Mouse (Mus musculus) liver, postnatal 0 days (tissue): ENCODE data around the gene Csf2rb. TPM values are rescaled to one million over a fixed set of nuclear protein-coding genes. Genes with fewer than 3 reads are reported as not detected.
A peak's percentile ranks its signal among the peaks of the same experiment; 100 is the strongest.

Experiments
- ATAC-seq: fragments of 200-750 bp; cut with Nextera tagmentation; 2 replicates; pipeline ENCODE4 v1.8.0; 2017; ENCODE audit warnings: mild to moderate bottlenecking, moderate library complexity
- DNase-seq: peaks from one replicate; pipeline ENCODE4 v3.0.0-alpha.2; 2016
- H3K27ac ChIP-seq: fragments of 300-500 bp; sonication (generic); 2 replicates; pipeline ENCODE4 v1.5.1; 2014; ENCODE audit warnings: antibody characterized with exemption, moderate library complexity, mild to moderate bottlenecking, low read depth
- H3K27me3 ChIP-seq: fragments of 300-500 bp; sonication (generic); 2 replicates; pipeline ENCODE4 v1.6.1; 2014; ENCODE audit warnings: low read length, control low read depth, mixed read lengths; ENCODE audit not compliant: insufficient read depth
- H3K36me3 ChIP-seq: fragments of 300-500 bp; sonication (generic); replicated peaks from 2 replicates; pipeline ENCODE4 v1.6.1; 2014; ENCODE audit warnings: mild to moderate bottlenecking, control low read depth, low read length, moderate library complexity, mixed read lengths; ENCODE audit not compliant: insufficient read depth
- H3K4me1 ChIP-seq: fragments of 300-500 bp; sonication (generic); 2 replicates; pipeline ENCODE4 v1.6.1; 2014; ENCODE audit warnings: antibody characterized with exemption, mild to moderate bottlenecking, control low read depth; ENCODE audit not compliant: insufficient read depth
- H3K4me2 ChIP-seq: fragments of 300-500 bp; sonication (generic); 2 replicates; pipeline ENCODE4 v1.6.1; 2014; ENCODE audit warnings: low read depth, mild to moderate bottlenecking, low read length, moderate library complexity, mixed read lengths
- H3K4me3 ChIP-seq: fragments of 300-500 bp; sonication (generic); 2 replicates; pipeline ENCODE4 v1.5.1; 2014; ENCODE audit warnings: low read depth, low read length
- H3K9ac ChIP-seq: fragments of 300-500 bp; sonication (generic); replicated peaks from 2 replicates; pipeline ENCODE4 v1.6.1; 2014; ENCODE audit warnings: mild to moderate bottlenecking, moderate library complexity
- H3K9me3 ChIP-seq: fragments of 300-500 bp; sonication (generic); 2 replicates; pipeline ENCODE4 v1.6.1; 2016; ENCODE audit warnings: mild to moderate bottlenecking, control low read depth, low read length, mixed read lengths
- CTCF ChIP-seq: sonication (generic); IDR thresholded peaks from 2 replicates; pipeline ENCODE4 v1.5.1; 2016; ENCODE audit warnings: antibody characterized with exemption, low read depth
- EP300 ChIP-seq: IDR thresholded peaks from 2 replicates; pipeline ENCODE4 v1.6.1; 2016; ENCODE audit warnings: antibody characterized with exemption, low read depth, mild to moderate bottlenecking
- WGBS: fragments of 180-500 bp; shearing (Covaris S2); extraction: QIAGEN DNeasy Blood & Tissue Kit; methylation state at CpG from one replicate; pipeline ENCODE4 v1.1.7; 2014; ENCODE audit not compliant: insufficient replicate concordance; 5-methylcytosine and 5-hydroxymethylcytosine counted together
- polyA plus RNA-seq: library from polyadenylated mRNA; unstranded; fragments of >200 nt; fragmentation: Nextera tagmentation; extraction: Ambion mirVana; gene quantifications from 2 replicates; pipeline ENCODE4 v1.2.1, GENCODE M21; 2015

Csf2rb gene
- polyA plus RNA-seq, 1 experiment from 2014 or later, result 9.6 TPM

DNA sequence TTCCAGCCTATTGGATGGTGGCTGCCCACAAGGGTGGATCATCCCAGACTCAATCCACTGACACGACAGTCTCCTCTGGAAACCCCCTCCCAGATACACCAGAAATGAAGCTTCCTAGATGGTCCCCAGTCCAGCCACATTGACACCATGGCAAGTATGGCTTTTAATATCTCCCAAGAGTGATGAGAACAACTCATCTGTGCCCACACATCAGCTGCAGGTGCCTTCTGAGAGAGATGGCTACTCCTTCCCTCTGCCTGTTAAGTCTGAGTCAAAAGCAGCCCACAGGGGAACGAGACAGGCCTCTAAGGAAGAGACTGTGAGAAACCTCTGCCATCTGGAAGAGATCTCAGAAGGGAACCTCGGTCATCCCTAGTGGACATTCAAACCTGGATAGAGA lies 42.3 kb downstream of the Csf2rb start:
- DNase-seq (no peak), ATAC-seq (no peak)
- peaks cover 21% of the 10 kb centered on the region; the same call in 1 of the 2 replicates for H3K4me1 ChIP-seq
- no peak for TF ChIP-seq EP300
- no peak for TF ChIP-seq CTCF
- H3K4me3 ChIP-seq, result no peak overlapping the region
- H3K9ac ChIP-seq, result no peak overlapping the region
- no peaks in the 10 kb centered on the region for H3K9me3 ChIP-seq
- H3K27me3 ChIP-seq, result no peaks in the 10 kb centered on the region
- no peak overlapping the region for H3K4me2 ChIP-seq
- H3K36me3 ChIP-seq, result no peaks in the 10 kb centered on the region
- 57% methylated on average over 3 of the region's 3 CpGs for WGBS
- no peak overlapping the region; the same call in 1 of the 2 replicates for H3K27ac ChIP-seq

GRCm38 (mm10) chr15:78368926-78369346 lies 43.4 kb downstream of the Csf2rb start:
- WGBS, result 2% methylated on average over 8 of the region's 8 CpGs
- Histone ChIP-seq H3K4me1 (peaks cover 21% of the 10 kb centered on the region; the same call in 1 of the 2 replicates), H3K36me3 (no peaks in the 10 kb centered on the region), H3K4me2 (peak overlapping the region; percentile 31; the same call in 1 of the 2 replicates), H3K9me3 (no peaks in the 10 kb centered on the region), H3K9ac (no peak overlapping the region; the same call in 1 of the 2 replicates), H3K4me3 (no peak overlapping the region), H3K27ac (peak overlapping the region; percentile 49; the same call in 1 of the 2 replicates), H3K27me3 (no peaks in the 10 kb centered on the region)
- DNase-seq (peak; percentile 67), ATAC-seq (peak; percentile 95)
- TF ChIP-seq CTCF (peak; percentile 86), EP300 (peak; percentile 75)

DNA sequence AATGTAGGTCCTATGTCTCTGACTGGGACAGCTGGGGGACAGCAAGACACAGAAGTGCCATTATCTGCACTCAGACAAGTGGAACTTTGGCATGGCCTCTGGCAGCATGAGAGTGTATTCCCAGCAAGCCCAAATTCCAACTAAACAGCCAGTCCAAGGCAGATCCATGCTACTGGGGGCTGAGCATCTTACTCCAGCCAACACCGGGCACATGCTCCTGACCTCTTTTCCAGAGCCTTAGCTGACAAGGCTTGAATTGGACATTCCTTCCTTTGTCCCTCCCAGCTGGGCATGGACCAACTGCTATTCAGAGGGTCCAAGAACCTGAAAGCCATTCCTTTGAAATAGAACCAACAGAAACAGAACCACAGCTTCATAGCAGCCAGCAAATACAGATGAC lies 44.1 kb downstream of the Csf2rb start:
- Histone ChIP-seq H3K4me3 (no peak overlapping the region), H3K9me3 (no peaks in the 10 kb centered on the region), H3K27me3 (no peaks in the 10 kb centered on the region), H3K4me2 (no peak overlapping the region), H3K4me1 (peaks cover 21% of the 10 kb centered on the region; the same call in 1 of the 2 replicates), H3K36me3 (no peaks in the 10 kb centered on the region), H3K9ac (no peak overlapping the region), H3K27ac (peak overlapping the region; percentile 49)
- DNase-seq (no peak), ATAC-seq (no peak)
- 70% methylated on average over 1 of the region's 1 CpGs for WGBS
- no peak for TF ChIP-seq EP300
- no peak for TF ChIP-seq CTCF

DNA sequence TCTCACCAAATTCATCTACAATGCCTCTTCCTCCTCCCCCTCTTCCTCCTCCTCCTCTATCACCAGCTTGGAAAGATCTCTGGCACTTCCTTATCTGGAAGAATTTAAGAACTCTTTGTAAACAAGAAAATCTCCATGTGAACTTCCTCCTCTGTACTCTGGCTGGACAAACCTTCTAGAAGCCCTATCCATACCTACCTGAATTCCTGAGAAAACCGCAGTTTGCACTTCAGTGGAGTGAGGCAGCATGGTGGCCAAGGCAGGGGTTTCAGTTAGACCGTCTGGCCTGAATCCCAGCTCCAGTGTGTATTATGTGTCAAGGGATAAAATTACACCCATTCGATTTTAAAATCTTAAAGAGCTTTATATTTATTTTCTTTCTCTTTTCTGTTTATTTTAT lies 47.2 kb downstream of the Csf2rb start:
- no peaks in the 10 kb centered on the region for H3K27me3 ChIP-seq
- no peaks in the 10 kb centered on the region for H3K36me3 ChIP-seq
- peaks cover 18% of the 10 kb centered on the region; the same call in 1 of the 2 replicates for H3K4me1 ChIP-seq
- no peak overlapping the region for H3K9ac ChIP-seq
- no peak overlapping the region for H3K4me2 ChIP-seq
- TF ChIP-seq CTCF (no peak), EP300 (no peak)
- no peak overlapping the region for H3K27ac ChIP-seq
- H3K9me3 ChIP-seq, result no peaks in the 10 kb centered on the region
- no peak overlapping the region for H3K4me3 ChIP-seq
- ATAC-seq (no peak), DNase-seq (no peak)
- 64% methylated on average over 3 of the region's 3 CpGs for WGBS

GRCm38 (mm10) chr15:78374204-78374603 lies 48.7 kb downstream of the Csf2rb start:
- 74% methylated on average over 3 of the region's 3 CpGs for WGBS
- H3K4me3 ChIP-seq, result no peak overlapping the region
- H3K9me3 ChIP-seq, result no peaks in the 10 kb centered on the region
- H3K36me3 ChIP-seq, result no peaks in the 10 kb centered on the region
- no peak overlapping the region for H3K9ac ChIP-seq
- TF ChIP-seq EP300 (no peak), CTCF (no peak)
- DNase-seq (no peak), ATAC-seq (no peak)
- H3K27me3 ChIP-seq, result no peaks in the 10 kb centered on the region
- no peak overlapping the region for H3K27ac ChIP-seq
- H3K4me1 ChIP-seq, result peaks cover 8% of the 10 kb centered on the region; the same call in 1 of the 2 replicates
- no peak overlapping the region for H3K4me2 ChIP-seq

DNA sequence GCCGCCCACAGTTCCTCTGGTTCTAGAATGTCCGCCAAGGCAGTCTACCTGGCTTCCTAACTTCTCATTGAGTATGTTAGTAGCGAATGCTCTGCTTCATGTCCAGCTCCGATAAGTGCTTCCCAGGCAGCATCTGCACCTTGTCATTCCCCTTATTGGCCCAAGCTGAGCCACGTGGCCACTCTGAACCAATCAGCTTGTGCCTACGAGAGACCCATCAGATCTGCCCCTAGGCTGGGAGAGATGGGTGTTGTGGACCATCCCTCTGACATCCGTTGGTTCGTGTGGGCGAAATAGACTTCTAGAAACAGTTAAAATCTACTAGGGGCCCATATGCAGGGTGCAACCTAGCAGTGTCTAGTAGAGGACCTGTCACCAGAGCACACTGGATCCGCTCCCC lies 52.3 kb downstream of the Csf2rb start:
- Histone ChIP-seq H3K9me3 (no peaks in the 10 kb centered on the region), H3K4me2 (no peak overlapping the region), H3K4me3 (no peak overlapping the region), H3K36me3 (no peaks in the 10 kb centered on the region), H3K4me1 (peaks cover 3% of the 10 kb centered on the region; the same call in 1 of the 2 replicates), H3K27me3 (no peaks in the 10 kb centered on the region), H3K27ac (no peak overlapping the region), H3K9ac (no peak overlapping the region)
- 82% methylated on average over 10 of the region's 10 CpGs for whole genome bisulfite sequencing
- no peak for DNase-seq
- ATAC-seq, result no peak
- no peak for TF ChIP-seq CTCF
- TF ChIP-seq EP300, result no peak
